Mouse (Mus musculus) embryo, embryonic 10.5 days (tissue): ENCODE results near the gene Tmed2.
A peak's percentile ranks its signal among the peaks of the same experiment; 100 is the strongest.
"Not testable (repeated sequence)": the region's sequence is repeated elsewhere in the genome, so short reads cannot be mapped to it uniquely, and the experiment has no call there.

Experiments
- DNase-seq: peaks from one replicate; pipeline ENCODE4 v3.0.0-alpha.2; 2015; ENCODE audit warnings: low spot score

The Tmed2 gene

DNA sequence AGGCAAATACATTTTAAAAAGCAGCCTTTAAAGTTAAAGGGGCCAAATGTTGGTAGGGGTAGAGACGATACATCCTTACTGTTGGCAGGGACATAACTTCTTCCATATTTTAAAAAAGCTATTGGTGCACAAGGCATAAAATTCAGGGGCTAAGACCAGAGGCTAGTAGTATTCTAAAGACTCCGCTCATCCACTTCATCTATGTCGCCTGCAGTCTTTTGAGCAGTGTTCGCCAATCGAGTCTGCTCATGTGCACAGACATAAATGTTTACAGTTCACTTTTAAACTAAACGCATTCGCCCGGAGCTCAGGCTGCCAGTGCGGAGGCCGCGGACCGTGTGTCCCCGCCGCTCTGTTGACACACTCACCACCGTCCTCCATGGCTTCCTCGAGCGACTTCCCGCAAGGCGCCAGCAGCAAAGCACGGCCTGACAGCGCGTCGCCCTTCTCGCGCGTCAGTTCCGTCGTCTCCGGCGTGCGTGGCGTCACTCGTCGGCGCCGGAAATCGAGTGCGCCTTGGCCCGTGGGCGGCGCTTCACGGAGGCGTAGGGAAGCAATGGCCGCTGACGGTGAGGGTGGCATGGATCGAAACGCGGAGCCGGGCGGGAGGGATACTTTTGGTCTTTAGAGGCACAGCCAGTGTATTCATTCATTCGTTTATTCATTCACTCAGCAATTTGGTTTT, 38.3 kb downstream of the Tmed2 start, which contains the start of the genes Eif2b1 and Gtf2h3:
TSS of gene Eif2b1 (minus strand) at position 499 of the 685 bp plus-strand sequence.
TSS of gene Gtf2h3 (plus strand) at position 508 of the 685 bp plus-strand sequence.
- DNase-seq, result peak; percentile 96

DNA sequence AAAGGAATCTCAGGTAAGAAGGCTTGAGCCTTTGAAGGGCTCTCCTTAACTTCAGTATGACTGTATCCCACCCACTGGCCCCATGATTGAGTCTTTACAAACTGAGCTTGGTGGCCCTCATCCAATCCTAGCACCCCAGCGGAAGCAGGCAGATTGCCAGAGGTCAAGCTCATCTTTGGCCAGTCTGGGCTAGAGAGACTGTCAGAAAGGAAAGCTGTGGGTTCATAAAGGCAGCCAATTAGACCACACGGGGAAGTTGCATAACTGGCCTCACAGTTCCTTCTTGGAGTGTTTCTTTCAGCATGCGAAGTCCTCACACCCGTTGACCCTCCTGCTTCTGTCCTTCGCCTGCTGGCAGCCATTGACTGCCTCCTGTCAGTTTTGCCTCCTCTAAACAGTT, 42.0 kb downstream of the Tmed2 start:
- no peak for DNase-seq

- DNase-seq, result no peak
These were observed 52.3 kb downstream of the Tmed2 start for GRCm38 (mm10) chr5:124592768-124593167.

DNA sequence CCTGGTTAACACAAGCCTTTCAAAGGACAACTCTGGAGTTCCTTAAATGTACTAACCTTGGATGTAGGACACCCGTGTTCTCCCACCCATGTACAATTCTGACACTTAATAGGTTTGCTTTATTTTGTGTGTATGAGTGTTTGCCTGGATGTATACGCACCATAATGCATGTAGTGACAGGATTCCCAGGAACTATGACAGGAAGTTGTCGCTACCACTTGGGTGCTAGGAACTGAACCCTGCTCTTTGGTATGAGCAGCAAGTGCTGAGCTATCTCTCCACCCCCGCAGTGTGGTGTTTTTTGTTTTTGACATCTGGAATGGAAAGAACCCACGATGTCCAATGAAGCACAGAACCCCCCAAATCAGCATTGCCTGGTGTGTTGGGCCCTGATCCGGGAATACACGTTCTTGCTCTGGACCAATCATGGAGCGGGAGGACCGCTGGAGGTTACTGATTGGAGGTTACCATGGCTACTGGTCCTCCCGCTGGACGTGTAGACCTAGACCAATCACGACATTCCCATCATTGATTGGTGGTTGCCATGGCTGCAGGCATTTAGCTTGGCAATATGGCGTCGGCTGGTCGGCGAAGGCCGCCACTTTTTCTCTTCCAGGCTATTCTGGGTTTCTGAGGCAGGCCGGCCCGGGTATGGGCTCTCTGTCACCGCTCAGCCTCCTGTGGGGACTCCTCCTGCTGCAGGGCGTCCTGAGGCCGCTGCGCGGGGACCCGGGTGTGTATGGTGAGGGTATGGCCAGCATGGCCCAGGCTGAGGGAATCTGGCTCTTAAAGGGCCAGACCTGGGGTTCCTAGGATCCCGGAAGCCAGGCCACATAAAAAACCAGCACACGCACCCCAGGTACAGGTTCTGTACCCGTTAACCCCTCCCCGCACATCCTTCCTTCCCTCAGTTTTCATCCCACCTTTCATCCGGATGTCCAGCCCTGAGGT, 58.0 kb downstream of the Tmed2 start:
- peak; percentile 99 for DNase-seq

DNA sequence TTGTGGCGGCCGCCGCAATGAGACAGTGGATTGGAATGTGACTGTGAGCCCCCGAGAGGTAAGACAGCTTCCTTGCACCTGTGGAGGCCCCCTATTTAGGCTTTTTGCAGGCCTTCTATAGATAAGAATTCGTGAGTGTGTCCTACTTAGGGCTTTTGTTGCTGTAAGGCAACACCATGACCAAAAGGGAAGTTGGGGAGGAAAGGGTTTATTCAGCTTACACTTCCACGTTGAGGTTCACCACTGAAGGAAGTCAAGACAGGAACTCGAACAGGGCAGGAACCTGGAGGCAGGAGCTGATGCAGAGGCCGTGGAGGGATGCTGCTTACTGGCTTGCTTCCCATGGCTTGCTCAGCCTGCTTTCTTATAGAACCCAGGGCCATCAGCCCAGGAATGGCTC, 59.2 kb downstream of the Tmed2 start:
- not testable (repeated sequence) for DNase-seq
